Mouse (Mus musculus) macrophage (primary cell): ENCODE results near the gene Jsrp1. TPM values are rescaled to one million over a fixed set of nuclear protein-coding genes. Genes with fewer than 3 reads are reported as not detected.

Experiments used
- polyA plus RNA-seq: library from polyadenylated mRNA; stranded (reverse); fragments of 250-400 nt; gene quantifications from 3 replicates; pipeline ENCODE4 v1.2.4, GENCODE M21; 2018; ENCODE audit warnings: inconsistent platforms

The Jsrp1 gene
- polyA plus RNA-seq, 1 experiment from 2014 or later, result not detected

Other genes starting within 250 kb of the Jsrp1 start
- 3.4 to 12.6 TPM (median 6.0 TPM) in 3 replicates for gene Klf16, start 236.2 kb downstream of the Jsrp1 start, polyA plus RNA-seq
- gene Abhd17a, start 223.2 kb downstream of the Jsrp1 start, polyA plus RNA-seq, result 11.7 to 58.2 TPM (median 51.7 TPM) in 3 replicates
- gene Scamp4, start 210.6 kb downstream of the Jsrp1 start, polyA plus RNA-seq, result 34.4 to 66.1 TPM (median 53.0 TPM) in 3 replicates
- gene Adat3, start 210.6 kb downstream of the Jsrp1 start, polyA plus RNA-seq, result 0.60 to 3.8 TPM (median 2.4 TPM) in 3 replicates
- 0.44 to 1.1 TPM in 2 of 3 replicates, not detected in the other for gene Gm49322, start 207.5 kb downstream of the Jsrp1 start, polyA plus RNA-seq
- gene Csnk1g2, start 190.7 kb downstream of the Jsrp1 start, polyA plus RNA-seq, result 66.6 to 78.0 TPM (median 74.8 TPM) in 3 replicates
- gene Btbd2, start 156.4 kb downstream of the Jsrp1 start, polyA plus RNA-seq, result 16.9 to 26.0 TPM (median 21.9 TPM) in 3 replicates
- gene Mknk2, start 135.4 kb downstream of the Jsrp1 start, polyA plus RNA-seq, result 75.7 to 134 TPM (median 82.8 TPM) in 3 replicates
- 34.5 to 48.6 TPM (median 44.2 TPM) in 3 replicates for gene Mob3a, start 111.5 kb downstream of the Jsrp1 start, polyA plus RNA-seq
- gene Izumo4, start 111.3 kb downstream of the Jsrp1 start, polyA plus RNA-seq, result 1.9 to 5.5 TPM (median 2.3 TPM) in 3 replicates
- gene Ap3d1, start 71.2 kb downstream of the Jsrp1 start, polyA plus RNA-seq, result 92.5 to 126 TPM (median 111 TPM) in 3 replicates
- 14.1 to 16.7 TPM (median 15.1 TPM) in 3 replicates for gene Dot1l, start 58.3 kb downstream of the Jsrp1 start, polyA plus RNA-seq
- 30.3 to 61.7 TPM (median 44.0 TPM) in 3 replicates for gene Sf3a2, start 15.3 kb downstream of the Jsrp1 start, polyA plus RNA-seq
- 24.5 to 68.8 TPM (median 64.2 TPM) in 3 replicates for gene Plekhj1, start 14.9 kb downstream of the Jsrp1 start, polyA plus RNA-seq
- gene Amh, start 8.3 kb downstream of the Jsrp1 start, polyA plus RNA-seq, result 0.15 TPM in 1 of 3 replicates, not detected in the others
- gene Oaz1, start 13.2 kb upstream of the Jsrp1 start, polyA plus RNA-seq, result 170 to 604 TPM (median 522 TPM) in 3 replicates
- not detected in 3 replicates for gene Lingo3, start 30.5 kb upstream of the Jsrp1 start, polyA plus RNA-seq
- 32.4 to 122 TPM (median 57.0 TPM) in 3 replicates for gene Lsm7, start 41.7 kb upstream of the Jsrp1 start, polyA plus RNA-seq
- 8.7 to 16.8 TPM (median 15.4 TPM) in 3 replicates for gene Sppl2b, start 41.8 kb upstream of the Jsrp1 start, polyA plus RNA-seq
- not detected in 3 replicates for gene Tmprss9, start 58.4 kb upstream of the Jsrp1 start, polyA plus RNA-seq
- 25.5 to 160 TPM (median 109 TPM) in 3 replicates for gene Timm13, start 87.5 kb upstream of the Jsrp1 start, polyA plus RNA-seq
- gene Lmnb2, start 104.7 kb upstream of the Jsrp1 start, polyA plus RNA-seq, result 6.2 to 17.4 TPM (median 7.2 TPM) in 3 replicates
- gene Gadd45b, start 116.6 kb upstream of the Jsrp1 start, polyA plus RNA-seq, result 45.9 to 89.8 TPM (median 71.3 TPM) in 3 replicates
- gene Gng7, start 201.4 kb upstream of the Jsrp1 start, polyA plus RNA-seq, result 0.88 to 1.1 TPM (median 0.93 TPM) in 3 replicates
- not detected in 3 replicates for gene Diras1, start 212.2 kb upstream of the Jsrp1 start, polyA plus RNA-seq
- 6.1 to 14.7 TPM (median 14.6 TPM) in 3 replicates for gene Slc39a3, start 223.9 kb upstream of the Jsrp1 start, polyA plus RNA-seq
- 65.8 to 82.0 TPM (median 68.8 TPM) in 3 replicates for gene Sgta, start 246.7 kb upstream of the Jsrp1 start, polyA plus RNA-seq